Mouse (Mus musculus): ENCODE results near the gene Zdhhc11. TPM values are rescaled to one million over a fixed set of nuclear protein-coding genes. Genes with fewer than 3 reads are reported as not detected.
"Not testable (repeated sequence)": the region's sequence is repeated elsewhere in the genome, so short reads cannot be mapped to it uniquely, and the experiment has no call there.

Gene Zdhhc11
- polyA plus RNA-seq, 1 experiment from 2014 or later: not detected

DNA sequence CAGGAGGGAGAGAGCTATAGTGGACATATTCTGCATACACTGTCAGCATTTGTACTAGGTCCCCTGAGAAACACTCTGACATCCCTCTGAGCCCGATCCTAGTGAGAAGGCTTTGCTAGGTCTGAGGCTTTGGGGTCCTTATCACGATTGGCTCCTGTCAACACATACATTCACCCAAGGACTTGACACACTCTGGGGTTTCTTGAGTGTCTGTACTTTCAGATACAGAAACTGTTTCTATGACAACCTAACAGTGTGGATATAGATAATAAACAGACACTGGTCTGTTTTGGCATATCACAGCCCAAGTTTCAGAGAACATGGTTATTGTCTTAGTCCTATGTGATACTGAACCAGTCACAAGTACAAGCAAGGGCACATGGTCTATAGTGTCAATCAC lies 27.1 kb downstream of the Zdhhc11 start:
- WGBS: 76% methylated on average over 2 of the region's 2 CpGs
- no peak for ATAC-seq (ENCODE audit: insufficient number of reproducible peaks, insufficient read depth, low FRiP score, low read depth)
- no peak overlapping the region for H3K9ac ChIP-seq (replicated peaks; ENCODE audit: low read depth, low read length)
- no peaks in the 10 kb centered on the region for H3K36me3 ChIP-seq (ENCODE audit: control insufficient read depth, insufficient read depth, low read length)
- no peak overlapping the region for H3K4me2 ChIP-seq (replicated peaks; ENCODE audit: low read depth, low read length)
- no peak overlapping the region for H3K4me3 ChIP-seq (ENCODE audit: low read depth, low read length)
- no peak overlapping the region for H3K27ac ChIP-seq (ENCODE audit: low read length)
- H3K9me3 ChIP-seq (ENCODE audit: control insufficient read depth, low read depth, low read length): no peaks in the 10 kb centered on the region
- H3K4me1 ChIP-seq (ENCODE audit: control insufficient read depth, insufficient read depth, low read length): no peaks in the 10 kb centered on the region
- no peaks in the 10 kb centered on the region for H3K27me3 ChIP-seq (ENCODE audit: control insufficient read depth, insufficient read depth, low read length)

DNA sequence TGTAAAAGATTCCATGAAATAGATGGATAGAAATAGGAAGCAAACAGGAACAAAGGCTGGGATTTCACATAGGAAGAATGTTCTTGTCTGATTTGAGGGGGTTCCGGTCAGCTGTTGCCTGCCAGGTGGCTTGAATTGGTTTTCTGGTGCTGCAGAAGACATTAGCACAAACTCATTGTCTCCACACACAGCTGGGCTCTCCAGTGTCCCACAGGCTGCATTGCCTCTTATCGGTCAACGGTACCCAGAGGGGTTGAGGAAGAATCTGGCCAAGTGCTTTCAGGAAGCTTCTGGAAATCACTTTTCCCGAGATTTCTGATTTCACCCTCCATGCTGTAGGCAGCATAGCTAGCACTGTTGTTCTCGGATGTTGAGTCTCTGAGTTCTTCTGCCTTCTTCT lies 27.6 kb downstream of the Zdhhc11 start:
- Histone ChIP-seq H3K27ac (ENCODE audit: low read length) (no peak overlapping the region), H3K27me3 (ENCODE audit: control insufficient read depth, insufficient read depth, low read length) (no peaks in the 10 kb centered on the region), H3K36me3 (ENCODE audit: control insufficient read depth, insufficient read depth, low read length) (no peaks in the 10 kb centered on the region), H3K9ac (replicated peaks; ENCODE audit: low read depth, low read length) (no peak overlapping the region), H3K4me2 (replicated peaks; ENCODE audit: low read depth, low read length) (no peak overlapping the region), H3K4me1 (ENCODE audit: control insufficient read depth, insufficient read depth, low read length) (no peaks in the 10 kb centered on the region), H3K4me3 (ENCODE audit: low read depth, low read length) (no peak overlapping the region), H3K9me3 (ENCODE audit: control insufficient read depth, low read depth, low read length) (no peaks in the 10 kb centered on the region)
- 75% methylated on average over 5 of the region's 5 CpGs for WGBS
- no peak for ATAC-seq (ENCODE audit: insufficient number of reproducible peaks, insufficient read depth, low FRiP score, low read depth)

DNA sequence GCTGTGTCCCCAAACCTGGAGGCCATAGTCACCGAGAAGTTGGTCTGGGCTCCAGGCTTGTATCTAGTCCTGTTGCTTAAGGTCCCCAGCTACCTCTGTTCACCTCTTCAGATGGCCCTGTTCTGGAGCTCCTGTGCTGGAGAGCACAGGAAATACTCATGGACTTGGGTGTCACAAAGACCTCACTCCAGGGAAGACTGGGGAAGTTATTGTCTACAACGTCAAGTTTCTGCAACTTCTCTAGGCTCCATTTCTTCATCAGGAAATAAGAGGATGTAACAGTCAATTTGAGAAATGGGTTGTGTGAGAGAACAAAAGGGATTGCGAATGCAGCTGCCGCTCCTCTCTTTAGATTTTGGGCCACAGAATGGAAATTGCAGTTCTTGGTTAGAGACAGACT lies 32.8 kb downstream of the Zdhhc11 start:
- no peaks in the 10 kb centered on the region for H3K36me3 ChIP-seq (ENCODE audit: control insufficient read depth, insufficient read depth, low read length)
- ATAC-seq (ENCODE audit: insufficient number of reproducible peaks, insufficient read depth, low FRiP score, low read depth): no peak
- H3K4me1 ChIP-seq (ENCODE audit: control insufficient read depth, insufficient read depth, low read length): no peaks in the 10 kb centered on the region
- H3K27ac ChIP-seq (ENCODE audit: low read length): no peak overlapping the region
- no peaks in the 10 kb centered on the region for H3K27me3 ChIP-seq (ENCODE audit: control insufficient read depth, insufficient read depth, low read length)
- no peaks in the 10 kb centered on the region for H3K9me3 ChIP-seq (ENCODE audit: control insufficient read depth, low read depth, low read length)
- WGBS: 78% methylated on average over 4 of the region's 4 CpGs
- H3K4me2 ChIP-seq (replicated peaks; ENCODE audit: low read depth, low read length): no peak overlapping the region
- no peak overlapping the region for H3K4me3 ChIP-seq (ENCODE audit: low read depth, low read length)
- H3K9ac ChIP-seq (replicated peaks; ENCODE audit: low read depth, low read length): no peak overlapping the region

DNA sequence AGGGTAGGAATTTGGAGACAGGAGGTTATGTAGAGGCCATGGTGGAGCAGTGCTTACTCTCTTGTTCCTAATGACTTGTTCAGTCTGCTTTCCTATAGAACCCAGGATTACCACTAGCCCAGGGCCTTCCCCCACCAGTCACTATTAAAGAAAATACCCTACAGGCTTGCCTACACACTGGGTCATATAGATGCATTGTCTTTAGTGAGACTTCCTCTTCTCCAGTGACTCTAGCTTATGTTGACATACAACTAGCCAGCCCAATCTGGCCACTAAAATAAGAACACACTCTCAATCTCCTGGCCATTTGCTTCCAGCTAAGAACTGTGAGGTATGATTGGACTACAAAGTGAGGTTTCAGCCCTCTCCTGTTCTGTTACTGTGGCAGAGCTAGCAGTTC lies 36.9 kb downstream of the Zdhhc11 start:
- Histone ChIP-seq H3K4me3 (ENCODE audit: low read depth, low read length) (no peak overlapping the region), H3K9ac (replicated peaks; ENCODE audit: low read depth, low read length) (no peak overlapping the region), H3K27ac (ENCODE audit: low read length) (no peak overlapping the region), H3K4me2 (replicated peaks; ENCODE audit: low read depth, low read length) (no peak overlapping the region), H3K27me3 (ENCODE audit: control insufficient read depth, insufficient read depth, low read length) (no peaks in the 10 kb centered on the region), H3K36me3 (ENCODE audit: control insufficient read depth, insufficient read depth, low read length) (no peaks in the 10 kb centered on the region), H3K4me1 (ENCODE audit: control insufficient read depth, insufficient read depth, low read length) (no peaks in the 10 kb centered on the region), H3K9me3 (ENCODE audit: control insufficient read depth, low read depth, low read length) (no peaks in the 10 kb centered on the region)
- no peak for ATAC-seq (ENCODE audit: insufficient number of reproducible peaks, insufficient read depth, low FRiP score, low read depth)

DNA sequence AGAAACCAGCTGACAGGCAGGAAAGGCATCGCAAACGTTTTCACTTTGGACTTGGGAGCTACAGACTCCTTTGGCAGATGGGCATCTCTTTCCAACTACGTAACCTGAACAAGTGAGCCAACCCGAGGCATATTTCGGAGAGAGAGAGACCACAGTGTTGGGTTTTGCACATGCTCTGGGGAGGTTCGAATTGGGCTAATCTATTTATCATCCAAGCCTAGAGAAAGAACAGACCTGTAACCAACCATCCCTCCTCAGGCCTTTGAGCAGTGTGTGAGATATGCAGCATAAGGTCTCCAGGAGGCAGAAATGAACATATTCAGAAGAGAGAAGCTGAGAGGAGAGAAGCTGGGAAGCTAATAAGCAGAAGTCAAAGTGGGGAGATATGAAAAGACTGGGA lies 37.3 kb downstream of the Zdhhc11 start:
- H3K9ac ChIP-seq (replicated peaks; ENCODE audit: low read depth, low read length): no peak overlapping the region
- H3K9me3 ChIP-seq (ENCODE audit: control insufficient read depth, low read depth, low read length): no peaks in the 10 kb centered on the region
- no peaks in the 10 kb centered on the region for H3K27me3 ChIP-seq (ENCODE audit: control insufficient read depth, insufficient read depth, low read length)
- H3K4me1 ChIP-seq (ENCODE audit: control insufficient read depth, insufficient read depth, low read length): no peaks in the 10 kb centered on the region
- H3K4me3 ChIP-seq (ENCODE audit: low read depth, low read length): no peak overlapping the region
- H3K27ac ChIP-seq (ENCODE audit: low read length): no peak overlapping the region
- WGBS: 80% methylated on average over 6 of the region's 6 CpGs
- no peak overlapping the region for H3K4me2 ChIP-seq (replicated peaks; ENCODE audit: low read depth, low read length)
- no peak for ATAC-seq (ENCODE audit: insufficient number of reproducible peaks, insufficient read depth, low FRiP score, low read depth)
- no peaks in the 10 kb centered on the region for H3K36me3 ChIP-seq (ENCODE audit: control insufficient read depth, insufficient read depth, low read length)

DNA sequence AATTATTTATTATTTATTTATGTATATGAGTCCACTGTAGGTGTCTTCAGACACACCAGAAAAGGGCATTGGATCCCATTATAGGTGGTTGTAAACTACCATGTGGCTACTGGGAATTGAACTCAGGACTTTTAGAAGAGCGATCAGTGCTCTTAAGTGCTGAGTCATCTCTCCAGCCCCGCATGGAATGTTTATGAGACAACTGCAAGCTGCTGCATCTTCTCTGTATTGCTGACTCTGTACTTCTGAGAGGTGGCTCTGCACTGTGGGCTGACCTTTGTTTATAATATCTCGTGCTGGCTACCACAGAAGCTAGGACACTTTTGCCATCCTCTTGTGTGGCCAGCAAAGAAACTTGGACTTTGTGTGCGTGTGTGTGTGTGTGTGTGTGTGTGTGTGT lies 37.8 kb downstream of the Zdhhc11 start:
- WGBS: 52% methylated on average over 4 of the region's 4 CpGs
- ATAC-seq (ENCODE audit: insufficient number of reproducible peaks, insufficient read depth, low FRiP score, low read depth): no peak
- Histone ChIP-seq H3K4me2 (replicated peaks; ENCODE audit: low read depth, low read length) (no peak overlapping the region), H3K4me3 (ENCODE audit: low read depth, low read length) (no peak overlapping the region), H3K27ac (ENCODE audit: low read length) (no peak overlapping the region), H3K27me3 (ENCODE audit: control insufficient read depth, insufficient read depth, low read length) (no peaks in the 10 kb centered on the region), H3K9me3 (ENCODE audit: control insufficient read depth, low read depth, low read length) (no peaks in the 10 kb centered on the region), H3K36me3 (ENCODE audit: control insufficient read depth, insufficient read depth, low read length) (no peaks in the 10 kb centered on the region), H3K9ac (replicated peaks; ENCODE audit: low read depth, low read length) (no peak overlapping the region), H3K4me1 (ENCODE audit: control insufficient read depth, insufficient read depth, low read length) (no peaks in the 10 kb centered on the region)

DNA sequence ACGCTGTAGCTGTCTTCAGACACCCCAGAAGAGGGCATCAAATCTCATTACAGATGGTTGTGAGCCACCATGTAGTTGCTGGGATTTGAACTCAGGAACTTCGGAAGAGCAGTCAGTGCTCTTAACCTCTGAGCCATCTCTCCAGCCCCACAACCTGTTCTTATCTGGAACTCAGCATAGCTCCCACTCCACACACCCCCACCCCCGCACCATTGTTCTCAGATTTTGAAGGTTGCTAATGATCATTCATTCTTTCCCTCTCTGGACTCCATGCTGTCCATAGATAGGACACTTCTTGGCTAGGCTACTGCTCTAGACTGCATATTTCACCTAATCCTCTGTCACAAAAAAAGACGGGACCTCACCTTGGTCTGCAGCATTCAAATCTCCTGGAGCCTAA lies 43.2 kb downstream of the Zdhhc11 start:
- H3K9me3 ChIP-seq (ENCODE audit: control insufficient read depth, low read depth, low read length); H3K4me2 ChIP-seq (replicated peaks; ENCODE audit: low read depth, low read length); H3K4me1 ChIP-seq (ENCODE audit: control insufficient read depth, insufficient read depth, low read length); H3K4me3 ChIP-seq (ENCODE audit: low read depth, low read length); H3K9ac ChIP-seq (replicated peaks; ENCODE audit: low read depth, low read length); ATAC-seq (ENCODE audit: insufficient number of reproducible peaks, insufficient read depth, low FRiP score, low read depth); H3K27me3 ChIP-seq (ENCODE audit: control insufficient read depth, insufficient read depth, low read length); H3K36me3 ChIP-seq (ENCODE audit: control insufficient read depth, insufficient read depth, low read length); H3K27ac ChIP-seq (ENCODE audit: low read length): not testable (repeated sequence)
- WGBS: 90% methylated on average over 4 of the region's 4 CpGs

DNA sequence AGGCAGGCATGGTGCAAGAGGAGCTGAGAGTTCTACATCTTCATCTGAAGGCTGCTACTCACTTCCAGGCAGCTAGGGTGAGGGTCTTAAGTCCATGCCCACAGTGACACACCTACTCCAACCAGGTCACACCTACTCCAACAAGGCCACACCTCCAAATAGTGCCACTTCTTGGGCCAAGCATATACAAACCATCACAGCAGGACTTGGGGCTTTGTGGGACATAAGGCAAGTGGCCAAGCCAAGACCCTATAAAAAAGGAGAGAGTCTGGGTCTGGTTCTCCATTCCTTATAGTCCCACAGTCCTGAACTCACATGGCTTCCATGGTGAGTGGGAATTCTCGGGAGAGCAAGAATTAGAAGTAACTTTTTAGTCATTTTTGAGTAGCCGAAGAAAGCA lies 44.6 kb downstream of the Zdhhc11 start:
- not testable (repeated sequence) for H3K9me3 ChIP-seq (ENCODE audit: control insufficient read depth, low read depth, low read length); ATAC-seq (ENCODE audit: insufficient number of reproducible peaks, insufficient read depth, low FRiP score, low read depth); H3K4me3 ChIP-seq (ENCODE audit: low read depth, low read length); H3K36me3 ChIP-seq (ENCODE audit: control insufficient read depth, insufficient read depth, low read length); H3K27ac ChIP-seq (ENCODE audit: low read length); H3K9ac ChIP-seq (replicated peaks; ENCODE audit: low read depth, low read length); H3K4me1 ChIP-seq (ENCODE audit: control insufficient read depth, insufficient read depth, low read length); H3K27me3 ChIP-seq (ENCODE audit: control insufficient read depth, insufficient read depth, low read length); H3K4me2 ChIP-seq (replicated peaks; ENCODE audit: low read depth, low read length)
- 72% methylated on average over 2 of the region's 2 CpGs for WGBS

DNA sequence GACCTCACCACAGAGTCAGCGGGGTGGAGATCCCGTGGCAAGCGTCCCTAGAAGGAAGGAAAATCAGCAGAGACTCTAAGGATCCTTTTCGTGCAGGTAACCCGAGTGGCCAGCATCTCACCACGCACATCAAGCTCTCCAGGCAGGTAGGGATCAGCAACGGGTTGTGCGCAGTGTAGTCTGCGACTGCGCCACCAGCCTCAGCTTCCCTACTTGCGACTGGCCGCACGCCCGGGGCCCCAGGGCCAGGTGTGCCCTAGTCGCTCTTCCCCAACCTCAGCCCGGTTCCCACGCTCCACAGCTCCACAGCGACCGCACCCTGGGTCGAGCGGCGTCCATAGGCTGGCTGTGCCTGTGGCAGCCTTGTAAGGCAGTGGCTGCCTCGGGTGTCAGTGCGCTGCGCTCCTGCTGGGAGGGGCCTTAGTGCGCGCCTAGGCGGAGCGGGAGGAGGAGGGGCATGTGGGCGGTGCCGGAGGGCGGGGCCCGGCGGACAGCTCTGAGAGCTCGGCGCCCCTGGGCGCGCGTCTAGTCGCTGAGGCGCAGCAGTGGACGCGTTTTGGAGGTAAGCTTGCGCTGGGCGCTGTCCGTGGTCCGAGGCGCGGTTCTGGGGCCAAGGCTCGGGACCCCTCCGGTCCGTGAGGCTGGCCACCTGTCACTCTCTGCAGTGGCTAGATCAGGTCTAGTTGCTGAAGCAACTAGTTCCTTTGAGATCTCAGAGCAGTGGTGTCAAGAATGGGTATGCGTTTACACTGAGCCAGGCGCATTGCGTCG lies 45.5 kb downstream of the Zdhhc11 start, which contains the start of gene Tppp:
Gene Tppp (plus strand): TSS at position 460 of the 771 bp plus-strand sequence.
- no peak within 1 kb of the TSS for H3K27ac ChIP-seq (ENCODE audit: low read length)
- peak within 1 kb of the TSS; percentile 48 for H3K4me3 ChIP-seq (ENCODE audit: low read depth, low read length)
- under 1% methylated on average over 51 of the region's 56 CpGs for WGBS

More for the DNA sequence above, 45.5 kb downstream of the Zdhhc11 start, which contains the start of gene Tppp:
- Histone ChIP-seq H3K36me3 (ENCODE audit: control insufficient read depth, insufficient read depth, low read length) (no peaks in the 10 kb centered on the region), H3K4me1 (ENCODE audit: control insufficient read depth, insufficient read depth, low read length) (0 out of 2 replicates have a peak, but pooled peaks cover 2% of the 10 kb centered on the region), H3K9ac (replicated peaks; ENCODE audit: low read depth, low read length) (no peak within 1 kb of the TSS), H3K9me3 (ENCODE audit: control insufficient read depth, low read depth, low read length) (no peaks in the 10 kb centered on the region), H3K4me2 (replicated peaks; ENCODE audit: low read depth, low read length) (peak within 1 kb of the TSS; percentile 100), H3K27me3 (ENCODE audit: control insufficient read depth, insufficient read depth, low read length) (0 out of 2 replicates have a peak, but pooled peaks cover 6% of the 10 kb centered on the region)
- peak; percentile 95 for ATAC-seq (ENCODE audit: insufficient number of reproducible peaks, insufficient read depth, low FRiP score, low read depth)
